Mouse (Mus musculus) liver, embryonic 11.5 days (tissue): ENCODE measurements around the gene Asdurf. TPM values are rescaled to one million over a fixed set of nuclear protein-coding genes. Genes with fewer than 3 reads are reported as not detected.

Experiments
- ATAC-seq: fragments of 200-750 bp; cut with Nextera tagmentation; replicated peaks from 2 replicates; pipeline ENCODE4 v1.8.0; 2017; ENCODE audit warnings: moderate number of reproducible peaks, mild to moderate bottlenecking, moderate TSS enrichment, moderate library complexity; ENCODE audit not compliant: low FRiP score
- DNase-seq: peaks from one replicate; pipeline ENCODE4 v3.0.0-alpha.2; 2017; ENCODE audit warnings: low spot score
- H3K27ac ChIP-seq: fragments of 300-500 bp; sonication (generic); 2 replicates; pipeline ENCODE4 v1.5.1; 2014; ENCODE audit warnings: mild to moderate bottlenecking, low read depth, low read length, control low read depth
- H3K27me3 ChIP-seq: fragments of 300-500 bp; sonication (generic); replicated peaks from 2 replicates; pipeline ENCODE4 v1.6.1; 2014; ENCODE audit warnings: low read length, mixed read lengths; ENCODE audit not compliant: control insufficient read depth, insufficient read depth
- H3K36me3 ChIP-seq: fragments of 300-500 bp; sonication (generic); 2 replicates; pipeline ENCODE4 v1.6.1; 2014; ENCODE audit warnings: mild to moderate bottlenecking, low read length, moderate library complexity, mixed read lengths; ENCODE audit not compliant: control insufficient read depth, insufficient read depth
- H3K4me1 ChIP-seq: fragments of 300-500 bp; sonication (generic); replicated peaks from 2 replicates; pipeline ENCODE4 v1.6.1; 2014; ENCODE audit warnings: low read length, mixed read lengths; ENCODE audit not compliant: control insufficient read depth, insufficient read depth
- H3K4me2 ChIP-seq: fragments of 300-500 bp; sonication (generic); 2 replicates; pipeline ENCODE4 v1.6.1; 2014; ENCODE audit warnings: mild to moderate bottlenecking, control low read depth, moderate library complexity
- H3K4me3 ChIP-seq: fragments of 300-500 bp; sonication (generic); 2 replicates; pipeline ENCODE4 v1.5.1; 2014; ENCODE audit warnings: low read depth, low read length, control low read depth
- H3K9ac ChIP-seq: fragments of 300-500 bp; sonication (generic); 2 replicates; pipeline ENCODE4 v1.6.1; 2014; ENCODE audit warnings: low read depth, low read length, control low read depth
- H3K9me3 ChIP-seq: fragments of 300-500 bp; sonication (generic); 2 replicates; pipeline ENCODE4 v1.6.1; 2016; ENCODE audit warnings: low read length, inconsistent platforms, mixed read lengths; ENCODE audit not compliant: control insufficient read depth
- WGBS: fragments of 180-500 bp; shearing (Covaris S2); extraction: QIAGEN DNeasy Blood & Tissue Kit; methylation state at CpG from one replicate; pipeline ENCODE4 v1.1.7; 2014; 5-methylcytosine and 5-hydroxymethylcytosine counted together
- polyA plus RNA-seq: library from polyadenylated mRNA; unstranded; fragments of >200 nt; fragmentation: Nextera tagmentation; extraction: Ambion mirVana; gene quantifications from 2 replicates; pipeline ENCODE4 v1.2.1, GENCODE M21; 2014

The Asdurf gene
- polyA plus RNA-seq, 1 experiment from 2014 or later: not detected

- H3K9ac ChIP-seq: no peak overlapping the region
- no peaks in the 10 kb centered on the region for H3K27me3 ChIP-seq
- H3K4me2 ChIP-seq: no peak overlapping the region
- H3K4me3 ChIP-seq: no peak overlapping the region
- peaks cover 5% of the 10 kb centered on the region for H3K4me1 ChIP-seq
- H3K9me3 ChIP-seq: no peaks in the 10 kb centered on the region
- H3K27ac ChIP-seq: no peak overlapping the region
- peaks cover 2% of the 10 kb centered on the region; the same call in 1 of the 2 replicates for H3K36me3 ChIP-seq
- DNase-seq (no peak), ATAC-seq (no peak)
- 80% methylated on average over 4 of the region's 4 CpGs for WGBS
Measured at GRCm38 (mm10) chr1:53300506-53300905, 51.9 kb downstream of the Asdurf start.

Other genes starting within 250 kb of the Asdurf start
- not detected in 2 replicates for gene 1700019A02Rik, start 165.0 kb downstream of the Asdurf start, polyA plus RNA-seq
- gene Pms1, start 55.6 kb downstream of the Asdurf start, polyA plus RNA-seq: 20.1 and 25.0 TPM in 2 replicates
- gene Ormdl1, start 55.5 kb downstream of the Asdurf start, polyA plus RNA-seq: 51.1 and 55.2 TPM in 2 replicates
- gene Gm28778, start 55.5 kb downstream of the Asdurf start, polyA plus RNA-seq: not detected in 2 replicates
- gene Osgepl1, start 39.0 kb downstream of the Asdurf start, polyA plus RNA-seq: 32.1 and 36.6 TPM in 2 replicates
- gene Gm28551, start within 50 bp of the Asdurf start, polyA plus RNA-seq: 0.40 and 0.51 TPM in 2 replicates
- gene Asnsd1, start 133 bp upstream of the Asdurf start, polyA plus RNA-seq: 92.4 and 98.4 TPM in 2 replicates